Mouse (Mus musculus): Measurements from ENCODE around the gene Il12a.

Il12a gene

DNA sequence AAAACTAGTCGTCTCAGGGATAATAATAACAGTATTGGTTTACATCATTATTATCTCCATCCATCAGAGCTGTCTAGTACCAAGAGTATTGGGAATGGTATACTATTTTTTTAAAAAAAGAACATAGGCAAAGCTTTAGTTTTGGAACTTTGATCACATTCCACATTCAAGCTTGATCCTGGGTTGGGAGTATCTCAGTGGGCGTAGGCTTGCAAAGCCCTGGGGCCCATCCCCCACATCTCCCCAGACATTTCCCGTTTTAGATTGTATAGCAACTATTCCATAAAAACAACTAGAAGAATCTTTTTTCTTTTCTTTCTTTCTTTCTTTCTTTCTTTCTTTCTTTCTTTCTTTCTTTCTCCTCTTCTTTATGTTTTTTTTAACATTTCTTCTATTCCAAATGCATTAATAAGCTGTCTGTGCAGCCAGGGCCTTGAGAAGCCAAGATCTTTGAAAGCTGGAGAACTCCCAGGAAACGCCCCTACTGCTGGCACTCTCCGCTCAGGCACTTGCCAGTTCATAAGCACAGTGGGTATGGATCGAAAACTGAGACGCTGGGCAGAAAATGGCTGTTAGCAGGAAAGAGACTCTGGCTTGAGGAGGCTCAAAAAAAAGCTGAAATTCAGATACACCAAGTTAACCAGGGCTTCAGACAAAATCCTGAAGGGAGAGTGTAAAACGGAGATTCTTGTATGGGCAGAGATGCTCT is 3.4 kb upstream of the Il12a start:
- no peak for DNase-seq

DNA sequence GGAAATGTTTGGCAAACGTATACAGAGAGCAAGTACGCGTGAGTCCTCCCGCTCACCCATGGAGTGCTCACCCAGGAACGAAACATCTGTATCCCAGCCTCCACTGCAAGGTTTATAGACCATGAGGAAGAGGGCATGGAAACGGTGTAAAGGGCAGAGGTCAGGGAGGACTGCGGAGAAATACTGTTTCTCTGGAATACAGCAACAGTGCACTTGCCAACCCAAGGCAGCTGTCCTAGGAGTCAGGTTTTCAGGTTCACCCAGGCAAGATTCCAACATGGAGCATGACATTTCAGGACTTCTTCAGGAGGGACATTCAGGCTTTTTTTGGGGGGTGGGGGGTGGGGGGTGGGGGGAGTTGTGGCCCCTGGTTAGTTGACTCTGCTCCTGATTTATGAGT is 1.1 kb upstream of the Il12a start:
- DNase-seq: no peak

DNA sequence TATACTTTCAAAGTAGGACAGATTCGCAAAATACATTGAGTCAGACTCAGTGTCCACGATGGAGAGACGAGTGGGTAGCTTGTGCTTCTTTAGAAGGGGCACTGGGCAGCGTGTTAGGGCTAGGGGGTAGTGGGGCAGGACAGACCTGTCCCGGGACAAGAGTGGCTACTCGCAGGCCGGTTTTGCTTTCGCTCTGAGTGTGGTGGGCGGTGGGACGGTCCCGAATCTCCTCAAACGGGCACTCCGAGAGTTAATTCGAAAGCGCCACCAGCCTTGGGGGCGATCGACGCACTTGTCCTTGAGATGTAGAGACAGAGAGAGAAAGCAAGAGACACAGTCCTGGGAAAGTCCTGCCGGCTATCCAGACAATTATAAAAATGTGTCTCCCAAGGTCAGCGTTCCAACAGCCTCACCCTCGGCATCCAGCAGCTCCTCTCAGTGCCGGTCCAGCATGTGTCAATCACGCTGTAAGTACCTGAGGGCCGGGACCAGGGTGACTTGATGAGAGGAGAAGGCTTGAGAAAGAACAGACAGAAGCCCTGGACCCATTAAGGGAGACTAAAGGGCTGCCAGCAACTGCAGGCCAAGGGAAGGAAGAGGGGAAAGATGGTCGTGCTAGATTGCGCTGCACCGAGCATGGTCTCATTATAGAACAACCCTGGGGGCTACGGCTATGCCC is 795 bp downstream of the Il12a start:
- no peak for DNase-seq

DNA sequence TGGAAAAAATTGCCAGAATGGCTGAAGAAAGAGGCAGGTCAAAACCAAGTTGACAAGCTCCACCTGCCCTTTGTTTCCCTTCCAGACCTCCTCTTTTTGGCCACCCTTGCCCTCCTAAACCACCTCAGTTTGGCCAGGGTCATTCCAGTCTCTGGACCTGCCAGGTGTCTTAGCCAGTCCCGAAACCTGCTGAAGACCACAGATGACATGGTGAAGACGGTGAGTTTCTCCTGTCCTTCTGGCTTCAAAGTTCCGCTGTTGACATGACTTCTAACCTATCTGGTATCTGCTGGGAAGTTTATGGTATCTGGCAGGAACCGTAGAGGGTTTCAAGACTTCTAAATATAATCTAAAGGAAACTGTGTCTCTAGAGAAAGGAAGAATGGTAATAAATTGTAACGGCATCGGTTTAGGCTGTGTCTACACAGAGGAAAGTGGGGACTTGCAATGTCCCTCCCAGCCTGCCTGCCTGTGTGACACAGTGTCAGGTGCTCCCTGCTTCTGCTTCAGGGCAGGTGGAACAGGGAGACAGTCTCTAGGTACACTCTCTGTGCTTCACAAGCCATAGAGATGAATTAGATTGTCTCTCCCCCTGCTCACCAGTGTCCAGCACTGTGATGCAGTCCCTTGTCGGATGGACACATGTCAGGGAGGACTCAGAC is 1.6 kb downstream of the Il12a start:
- no peak for DNase-seq

DNA sequence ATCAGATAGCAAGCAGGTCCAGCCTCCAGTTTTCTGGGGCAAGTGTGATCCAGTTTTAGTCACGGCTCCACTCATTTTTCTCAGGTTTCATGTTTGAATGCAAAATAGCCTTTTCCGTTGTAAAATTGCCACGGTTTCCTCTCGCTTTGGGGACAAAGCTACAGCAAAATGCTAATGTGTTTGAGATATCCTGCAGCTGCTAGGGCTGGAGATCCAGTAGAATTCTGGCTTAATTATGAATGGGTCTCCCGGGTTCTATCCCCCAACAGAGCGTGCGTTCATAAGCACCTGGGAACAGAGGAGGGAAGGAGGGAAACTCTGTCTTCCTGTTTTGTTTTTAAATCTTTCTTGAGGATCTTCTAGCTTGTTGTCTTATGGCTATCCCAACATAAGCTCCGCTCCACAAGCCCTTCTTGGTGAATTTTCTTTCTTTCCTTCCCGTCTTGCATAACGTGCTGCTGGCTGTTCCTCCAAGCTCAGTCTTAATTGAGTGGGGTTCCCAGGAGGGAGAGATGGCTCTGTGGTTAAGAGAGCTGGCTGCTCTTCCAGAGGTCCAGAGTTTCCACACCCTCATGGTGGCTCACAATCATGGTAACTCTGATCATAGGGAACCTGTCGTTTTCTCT is 2.3 kb downstream of the Il12a start:
- no peak for DNase-seq

DNA sequence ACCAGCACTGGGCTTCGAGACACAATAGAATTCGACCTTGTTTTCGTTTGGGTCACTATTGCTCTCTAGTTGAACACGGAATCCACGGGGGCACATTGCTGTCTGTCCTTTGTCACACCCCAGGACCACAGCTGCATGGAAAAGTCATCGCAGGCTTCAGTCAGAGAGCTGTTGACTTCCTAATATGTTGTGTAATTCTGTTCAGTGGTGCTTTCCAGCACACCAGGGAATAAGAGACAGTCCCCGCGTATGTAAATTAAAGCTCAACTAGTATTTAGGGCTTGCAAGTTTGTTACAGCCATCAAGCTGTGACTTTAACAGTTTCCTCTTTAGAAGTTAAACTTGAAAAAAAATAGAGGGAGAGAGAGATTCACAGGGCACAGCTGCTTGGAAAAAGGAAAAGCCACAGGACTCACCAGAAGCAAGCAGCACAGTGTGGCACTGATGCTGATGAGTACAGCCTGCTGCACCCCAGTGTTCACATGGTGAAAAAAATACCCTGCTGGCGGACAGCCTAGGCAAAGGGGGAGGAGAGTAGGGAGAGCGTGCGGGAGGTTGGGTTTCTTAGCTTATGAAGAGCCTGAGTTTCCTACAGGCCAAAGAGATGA is 3.1 kb downstream of the Il12a start:
- peak; percentile 25 for DNase-seq

DNA sequence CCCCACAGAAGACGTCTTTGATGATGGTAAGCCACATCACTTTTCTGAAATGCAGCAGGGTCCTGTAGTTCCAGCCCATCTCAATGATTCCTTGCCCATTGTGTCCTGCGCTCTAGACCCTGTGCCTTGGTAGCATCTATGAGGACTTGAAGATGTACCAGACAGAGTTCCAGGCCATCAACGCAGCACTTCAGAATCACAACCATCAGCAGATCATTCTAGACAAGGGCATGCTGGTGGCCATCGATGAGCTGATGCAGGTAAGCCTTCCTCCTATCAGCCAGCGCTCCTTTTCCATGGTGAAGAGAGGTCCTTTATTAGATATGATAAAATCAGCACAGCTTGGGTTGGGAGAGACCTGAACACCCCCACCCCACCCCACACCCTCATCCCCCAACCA is 4.9 kb downstream of the Il12a start:
- DNase-seq: no peak

DNA sequence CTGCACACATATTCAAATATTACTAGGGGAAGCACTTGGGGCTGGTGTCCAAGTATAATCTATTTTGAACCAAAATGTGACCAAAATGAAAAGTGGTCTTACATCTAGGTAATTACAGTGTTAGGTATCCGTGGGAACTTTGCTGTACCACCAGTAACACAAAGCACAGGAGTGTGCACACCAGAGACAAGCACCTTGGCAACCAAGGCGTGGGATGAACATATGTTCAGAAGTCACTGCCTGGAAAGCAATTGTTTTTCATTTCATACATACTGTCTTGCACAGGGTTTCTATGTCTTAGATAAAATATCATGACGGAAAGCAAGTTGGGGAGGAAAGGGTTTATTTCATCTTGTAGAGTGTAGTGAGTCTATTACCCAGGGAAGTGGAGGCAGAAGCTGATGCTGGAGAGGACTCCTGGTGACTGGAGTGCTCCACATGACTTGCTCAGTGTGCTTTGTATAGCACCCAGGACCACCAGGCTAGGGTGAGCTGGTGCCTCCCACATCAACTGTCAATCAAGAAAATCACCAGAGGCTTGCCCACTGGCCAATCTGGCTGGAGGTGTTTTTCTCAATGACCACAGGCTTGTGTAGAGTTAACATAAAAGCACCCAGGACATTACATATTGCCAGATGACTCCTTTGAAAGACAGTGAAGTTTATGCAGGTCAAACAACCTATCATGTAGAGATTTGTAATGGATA is 6.2 kb downstream of the Il12a start:
- DNase-seq: no peak

DNA sequence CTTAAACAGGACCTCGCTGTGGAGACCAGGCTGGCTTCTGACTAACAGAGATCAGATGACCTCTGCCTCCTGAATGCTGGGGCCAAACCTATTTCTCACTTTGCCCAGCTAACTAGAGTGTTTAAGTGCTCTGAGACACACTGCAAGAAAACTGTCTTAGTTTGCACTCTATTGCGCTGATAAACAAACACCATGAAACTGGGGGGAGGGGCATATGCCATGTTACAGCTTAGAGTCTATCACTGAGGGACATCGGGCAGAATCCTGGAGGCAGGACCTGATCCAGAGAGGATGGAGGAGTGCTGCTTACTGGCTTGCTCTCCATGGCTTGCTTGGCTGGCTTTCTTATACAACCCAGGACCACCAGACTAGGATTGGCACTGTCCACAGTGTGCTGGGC is 8.2 kb downstream of the Il12a start:
- no peak for DNase-seq

DNA sequence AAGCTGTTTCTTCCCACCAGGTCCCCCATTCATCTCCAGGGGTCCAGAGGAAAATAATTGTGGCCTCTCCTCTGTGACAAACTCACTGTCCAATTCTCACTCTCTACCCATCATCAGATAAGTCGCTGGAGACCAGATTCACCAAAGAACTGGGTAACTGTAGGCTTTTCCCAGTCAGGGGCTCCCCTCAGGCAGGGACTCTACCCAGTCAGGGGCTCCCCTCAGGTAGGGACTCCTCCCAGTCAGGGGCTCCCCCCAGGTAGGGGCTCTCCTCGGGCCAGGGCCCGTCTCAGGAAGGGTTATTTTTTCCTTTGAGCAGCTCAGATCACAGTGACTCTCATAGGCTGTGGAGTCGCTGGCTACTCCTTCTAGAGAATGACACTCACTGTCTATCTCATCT is 9.6 kb downstream of the Il12a start:
- DNase-seq: no peak

DNA sequence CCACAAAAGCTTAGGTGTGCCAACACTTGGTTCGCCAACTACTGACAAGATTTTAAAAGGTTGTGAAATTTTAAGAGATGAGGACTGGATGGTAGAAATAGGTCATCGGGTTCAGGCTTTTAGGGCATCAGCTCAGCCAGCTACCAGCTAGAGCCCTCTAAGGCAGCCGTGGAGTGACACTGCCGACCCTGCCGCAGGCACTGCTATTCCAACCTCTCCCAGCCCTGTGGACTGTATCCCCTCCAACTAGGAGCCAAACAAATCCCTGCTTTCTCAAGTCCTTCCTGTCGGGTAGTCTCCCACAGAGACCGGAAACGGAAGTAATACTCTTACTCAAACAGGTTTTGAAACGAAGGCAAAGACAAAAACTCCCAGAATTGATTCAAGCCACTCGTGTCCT is 15.9 kb downstream of the Il12a start:
- no peak for DNase-seq

DNA sequence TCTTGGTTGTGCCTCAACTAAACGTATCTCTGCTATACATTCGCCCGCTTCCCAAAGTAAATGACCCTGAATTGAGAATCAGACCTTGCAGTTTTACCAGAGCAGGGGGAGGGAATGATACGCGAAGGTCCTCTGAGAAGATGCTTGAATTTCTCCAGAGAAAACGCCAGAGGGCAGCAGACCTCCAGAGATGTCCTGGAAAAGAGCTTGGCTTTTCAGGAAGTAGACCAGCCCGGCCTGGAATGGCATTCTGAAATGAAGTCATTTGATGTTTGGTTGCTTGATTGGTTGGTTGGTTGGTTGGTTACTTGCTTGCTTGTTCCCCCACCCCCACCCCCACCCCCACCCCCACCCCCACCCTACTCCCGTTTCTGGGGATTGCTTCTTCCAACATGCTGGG is 17.8 kb downstream of the Il12a start:
- peak; percentile 29 for DNase-seq

DNA sequence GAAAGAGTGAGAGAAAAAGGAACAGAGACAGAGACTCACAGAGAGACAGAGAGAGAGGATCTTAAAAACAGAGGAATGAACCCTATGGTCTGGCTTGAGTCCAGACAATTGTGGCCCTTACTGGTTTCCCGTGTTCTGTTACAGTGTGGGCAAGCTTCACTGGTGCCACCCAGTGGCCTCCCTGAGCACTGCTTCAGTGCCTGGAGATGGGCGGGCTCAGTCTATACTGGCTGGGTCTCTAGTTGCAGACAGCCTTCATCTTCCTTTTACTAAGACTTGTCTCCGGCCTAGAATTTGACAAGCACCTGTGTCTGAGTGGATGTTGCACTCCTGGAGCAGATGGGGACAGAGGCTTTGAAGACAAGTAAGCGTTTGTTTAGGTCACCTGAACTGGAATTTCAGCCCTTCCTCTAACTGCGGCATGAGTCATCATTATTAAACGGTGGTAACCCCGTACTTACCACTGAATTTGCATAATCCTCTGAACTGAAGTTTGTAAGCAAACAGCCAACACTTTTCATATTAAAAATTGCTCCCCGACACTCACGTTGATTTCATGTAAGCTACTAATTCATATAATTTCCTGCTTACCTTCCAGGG is 18.9 kb downstream of the Il12a start:
- peak; percentile 78 for DNase-seq

DNA sequence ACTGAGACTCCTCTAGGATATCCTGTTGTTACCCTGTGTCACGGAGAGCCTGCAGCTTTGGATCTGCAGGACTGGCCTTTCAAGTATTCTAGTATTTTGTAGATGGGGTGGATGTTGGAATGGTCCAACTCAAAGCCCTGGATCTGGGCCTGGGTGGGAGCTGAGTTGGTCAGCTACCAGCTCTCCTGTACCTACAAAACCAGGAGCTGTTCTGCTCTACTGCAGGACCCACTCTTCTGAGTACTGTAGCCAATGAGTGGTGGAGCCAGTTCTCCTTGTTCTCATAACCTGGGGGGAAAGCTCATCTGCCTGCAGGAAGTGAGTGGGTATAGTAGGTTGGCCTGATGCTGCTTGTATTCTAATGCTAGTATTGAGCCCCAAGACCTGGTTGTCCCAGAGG is 20.0 kb downstream of the Il12a start:
- DNase-seq: no peak

DNA sequence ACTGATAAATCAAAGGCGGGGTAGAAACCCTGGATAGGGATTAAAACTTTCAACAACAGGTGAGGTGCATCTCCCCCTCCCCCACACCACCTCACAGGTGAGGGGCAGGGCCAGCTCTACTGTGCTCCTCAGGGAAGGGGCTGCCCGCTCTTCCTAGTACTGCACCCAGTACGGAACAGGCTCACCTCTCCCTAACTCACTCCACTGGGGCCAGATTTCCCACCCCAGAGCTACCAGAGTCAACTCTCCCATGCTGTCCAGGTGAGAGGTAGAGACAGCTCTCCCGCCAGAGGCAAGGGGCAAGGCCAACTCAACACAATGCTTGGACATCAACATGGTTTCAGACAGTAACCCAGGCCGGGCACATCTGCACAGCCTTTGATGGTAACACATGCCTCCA is 21.1 kb downstream of the Il12a start:
- no peak for DNase-seq

DNA sequence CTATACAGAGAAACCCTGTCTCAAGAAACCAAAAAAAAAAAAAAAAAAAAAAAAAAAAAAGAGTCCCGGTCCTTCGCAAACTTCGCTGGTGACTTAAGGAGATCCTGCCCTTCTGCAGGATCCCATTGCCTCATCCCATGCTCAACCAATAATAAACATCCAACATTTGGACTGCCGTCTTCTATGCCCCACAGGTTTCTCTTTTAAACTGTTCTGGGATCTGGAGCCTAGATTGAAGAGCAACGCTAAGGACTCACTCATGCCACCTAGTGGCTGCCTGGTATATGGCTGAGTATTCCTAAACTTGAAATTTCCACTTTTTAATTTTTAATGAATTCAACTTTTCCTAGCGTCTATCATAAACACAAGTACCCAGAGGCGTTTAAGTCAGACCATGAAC is 23.1 kb downstream of the Il12a start:
- peak; percentile 58 for DNase-seq

DNA sequence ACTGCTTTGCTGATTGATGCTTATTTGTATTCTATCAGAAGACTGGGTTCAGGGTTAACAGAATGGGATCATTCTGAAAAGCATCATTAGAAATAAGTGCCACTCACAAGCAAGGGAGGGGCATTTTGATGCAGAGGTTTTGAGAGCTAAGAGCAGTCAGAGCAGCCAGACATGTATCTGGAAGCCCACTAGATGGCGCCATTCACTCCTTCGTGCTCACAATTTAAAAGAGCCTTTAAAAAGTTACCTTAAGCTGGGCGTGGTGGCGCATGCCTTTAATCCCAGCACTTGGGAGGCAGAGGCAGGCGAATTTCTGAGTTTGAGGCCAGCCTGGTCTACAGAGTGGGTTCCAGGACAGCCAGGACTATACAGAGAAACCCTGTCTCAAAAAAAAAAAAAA is 26.9 kb downstream of the Il12a start:
- peak; percentile 25 for DNase-seq

DNA sequence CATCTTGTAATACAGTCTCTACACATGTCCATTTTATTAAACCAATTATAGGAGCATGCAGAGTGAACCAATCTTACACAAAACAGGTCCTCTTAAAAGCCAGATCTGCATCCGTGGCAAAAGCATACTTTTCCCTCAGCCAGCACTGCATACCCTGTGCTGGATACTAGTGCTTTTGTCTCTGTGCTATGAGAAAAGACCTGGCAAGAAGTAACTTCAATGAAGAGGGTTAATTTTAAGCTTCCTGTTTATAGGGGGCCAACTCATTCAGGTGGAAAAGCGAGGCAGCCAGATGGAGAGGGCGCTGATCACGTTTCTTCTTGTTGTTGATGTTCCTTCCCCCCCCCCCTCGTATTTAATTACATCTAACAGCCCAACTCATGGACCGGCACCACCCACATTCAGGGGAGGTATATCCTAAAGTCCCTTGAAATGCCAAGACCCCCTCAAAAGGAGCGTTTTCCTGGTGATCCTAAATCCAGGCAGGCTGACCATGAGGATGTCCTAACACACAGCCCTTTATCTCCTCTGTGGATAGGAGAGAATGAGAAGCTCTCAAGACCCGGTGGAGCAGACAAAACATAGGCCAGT is 28.9 kb downstream of the Il12a start:
- no peak for DNase-seq

DNA sequence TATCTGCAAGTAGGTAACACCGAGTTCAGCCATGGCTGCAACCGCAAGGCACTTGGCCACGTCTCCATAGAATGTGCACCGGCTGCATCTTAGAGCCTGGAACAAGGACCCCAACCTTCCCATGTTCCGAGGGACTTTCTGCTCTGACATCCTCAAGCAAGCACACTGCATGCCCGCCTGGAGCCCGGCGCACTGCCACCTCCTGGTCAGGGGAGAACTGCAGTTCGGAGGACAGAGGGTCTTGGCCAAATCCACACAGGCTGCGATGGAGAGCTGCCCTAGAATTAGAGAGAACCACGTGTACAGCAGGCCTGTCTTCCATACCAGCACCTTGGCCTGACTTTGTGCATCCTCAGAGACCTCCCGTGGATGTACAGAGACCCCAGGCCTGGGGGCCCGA is 29.8 kb downstream of the Il12a start:
- DNase-seq: no peak

DNA sequence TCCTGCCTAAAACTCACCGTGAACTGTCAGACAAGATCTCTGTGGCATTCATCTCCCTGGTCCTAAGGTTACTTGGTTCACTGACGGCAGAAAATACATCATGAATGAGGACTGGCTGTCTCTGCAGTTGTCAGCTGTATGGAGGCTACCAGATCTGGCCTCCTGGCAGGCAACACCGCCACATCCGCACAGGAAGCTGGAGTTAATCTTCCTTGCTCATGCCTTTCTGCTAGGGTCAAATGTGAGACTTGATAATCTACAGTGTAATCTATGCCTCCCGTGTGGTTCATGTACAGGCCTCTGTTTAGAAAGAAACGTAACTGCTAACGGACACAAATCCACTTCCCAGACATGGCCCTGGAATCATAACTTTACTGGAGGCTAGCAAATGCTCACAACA is 51.5 kb downstream of the Il12a start:
- no peak for DNase-seq

DNA sequence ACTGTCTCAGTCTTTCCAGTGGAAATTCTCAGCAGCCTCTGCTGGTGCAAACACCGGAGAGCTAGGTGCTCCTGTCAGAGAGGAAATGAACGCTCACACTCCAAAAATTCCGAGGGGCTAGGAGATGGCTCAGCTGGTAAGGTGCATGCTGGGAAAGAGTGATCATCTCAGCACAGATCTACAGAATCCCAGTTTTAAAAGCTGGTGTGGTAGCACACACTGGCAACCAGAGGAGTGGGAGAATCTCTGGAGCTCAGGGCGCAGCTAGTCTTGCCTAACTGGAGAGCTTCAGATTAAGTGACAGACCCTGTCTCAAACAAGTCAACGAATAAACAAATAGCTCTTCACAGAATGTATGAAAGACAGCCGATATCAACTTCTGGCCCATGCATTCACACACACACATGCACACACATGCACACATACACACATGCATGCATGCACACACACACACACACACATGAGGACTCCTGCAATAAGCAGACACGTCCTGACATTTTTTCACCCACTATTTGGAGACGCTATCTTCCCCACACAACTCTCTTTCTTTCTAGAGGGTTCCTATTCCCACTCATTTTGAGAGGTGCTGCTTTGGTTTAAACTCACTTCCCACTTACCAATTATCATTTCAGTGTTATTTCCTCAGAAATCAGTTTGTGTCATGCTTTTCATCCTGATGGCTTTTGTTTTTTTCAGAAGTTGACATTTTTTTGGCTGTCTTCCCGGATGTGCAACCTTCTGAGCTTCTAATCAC is 52.5 kb downstream of the Il12a start:
- DNase-seq: no peak

DNA sequence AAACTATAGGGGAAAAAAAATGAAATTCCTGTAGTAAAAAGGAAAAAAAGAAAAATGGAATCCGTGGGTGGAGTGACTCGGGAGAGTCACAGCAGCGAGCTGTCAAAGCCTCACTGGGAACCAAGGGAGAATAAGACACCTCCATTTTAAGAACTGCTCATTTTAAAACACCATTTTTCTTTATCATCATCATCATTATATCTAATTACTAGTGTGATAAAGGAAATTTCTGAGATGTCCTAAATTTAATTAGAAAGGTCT is 53.0 kb downstream of the Il12a start:
- DNase-seq: no peak
